Mouse (Mus musculus): Measurements from ENCODE around the gene 4932438H23Rik.
A peak's percentile ranks its signal among the peaks of the same experiment; 100 is the strongest.

- TF ChIP-seq CTCF (IDR thresholded peaks at IDR 0.05 in 2 of 3, conservative IDR thresholded peaks at IDR 0.05 in 1 of 3; ENCODE audit: control insufficient read depth in 1 of 3, insufficient read depth in 1 of 3, low read depth in 2 of 3, low read length in 3 of 3, poor library complexity in 1 of 3, severe bottlenecking in 1 of 3) (no peak), E2F4 (IDR thresholded peaks at IDR 0.05; ENCODE audit: borderline replicate concordance, low read depth, low read length) (no peak), MAFK (IDR thresholded peaks at IDR 0.05; ENCODE audit: borderline replicate concordance, low read depth, low read length) (no peak), ETS1 (IDR thresholded peaks at IDR 0.05; ENCODE audit: low read depth, low read length) (no peak; the same call in 1 of the 2 replicates), POLR2A (IDR thresholded peaks at IDR 0.05; ENCODE audit: control insufficient read depth in 1 of 2, insufficient read depth in 1 of 2, low read depth in 1 of 2, low read length in 2 of 2, poor library complexity in 1 of 2) (no peak; a peak in 1 of 4 replicates), EP300 (IDR thresholded peaks at IDR 0.05; ENCODE audit: low read depth in 1 of 2, low read length in 2 of 2) (peak in 1 of 2 experiments; percentile 42; a peak in 2 of 4 replicates), CHD2 (IDR thresholded peaks at IDR 0.05; ENCODE audit: low read length) (no peak; the same call in 1 of the 2 replicates)
These were observed 84.9 kb downstream of the 4932438H23Rik start for GRCm38 (mm10) chr16:91009942-91010529.

Data from MEL (cell line).